Mouse (Mus musculus): ENCODE data around the gene Mitd1. TPM values are rescaled to one million over a fixed set of nuclear protein-coding genes. Genes with fewer than 3 reads are reported as not detected.

The Mitd1 gene
- polyA plus RNA-seq, 1 experiment: 0.19 TPM

GRCm38 (mm10) chr1:37900288-37900687 is 10.1 kb upstream of the Mitd1 start:
- H3K4me3 ChIP-seq (replicated peaks): no peak overlapping the region
- H3K27me3 ChIP-seq (ENCODE audit: control insufficient read depth): no peaks in the 10 kb centered on the region
- TF ChIP-seq GATA1 (IDR thresholded peaks at IDR 0.05; ENCODE audit: low read length) (no peak), TAL1 (IDR thresholded peaks at IDR 0.05; ENCODE audit: low read length) (no peak)
- H3K4me1 ChIP-seq (ENCODE audit: control insufficient read depth): no peaks in the 10 kb centered on the region
- H3K9me3 ChIP-seq (ENCODE audit: control insufficient read depth, low read length): no peaks in the 10 kb centered on the region
- H3K36me3 ChIP-seq (ENCODE audit: control insufficient read depth): peaks cover 52% of the 10 kb centered on the region

- no peak overlapping the region for H3K4me3 ChIP-seq (replicated peaks)
- no peak for TF ChIP-seq GATA1 (IDR thresholded peaks at IDR 0.05; ENCODE audit: low read length)
- no peak for TF ChIP-seq TAL1 (IDR thresholded peaks at IDR 0.05; ENCODE audit: low read length)
- H3K27me3 ChIP-seq (ENCODE audit: control insufficient read depth): no peaks in the 10 kb centered on the region
- peaks cover 56% of the 10 kb centered on the region for H3K36me3 ChIP-seq (ENCODE audit: control insufficient read depth)
- no peaks in the 10 kb centered on the region for H3K4me1 ChIP-seq (ENCODE audit: control insufficient read depth)
- no peaks in the 10 kb centered on the region for H3K9me3 ChIP-seq (ENCODE audit: control insufficient read depth, low read length)
Measured at GRCm38 (mm10) chr1:37899816-37900215, 9.6 kb upstream of the Mitd1 start.

GRCm38 (mm10) chr1:37894606-37895005 is 4.4 kb upstream of the Mitd1 start:
- H3K4me1 ChIP-seq (ENCODE audit: control insufficient read depth): peaks cover 27% of the 10 kb centered on the region
- H3K4me3 ChIP-seq (replicated peaks): no peak overlapping the region
- TF ChIP-seq TAL1 (IDR thresholded peaks at IDR 0.05; ENCODE audit: low read length): no peak
- no peak for TF ChIP-seq GATA1 (IDR thresholded peaks at IDR 0.05; ENCODE audit: low read length)
- H3K36me3 ChIP-seq (ENCODE audit: control insufficient read depth): peaks cover 68% of the 10 kb centered on the region
- H3K27me3 ChIP-seq (ENCODE audit: control insufficient read depth): no peaks in the 10 kb centered on the region
- no peaks in the 10 kb centered on the region for H3K9me3 ChIP-seq (ENCODE audit: control insufficient read depth, low read length)

GRCm38 (mm10) chr1:37891400-37891799 is 1.2 kb upstream of the Mitd1 start:
- Histone ChIP-seq H3K36me3 (ENCODE audit: control insufficient read depth) (peaks cover 46% of the 10 kb centered on the region), H3K9me3 (ENCODE audit: control insufficient read depth, low read length) (no peaks in the 10 kb centered on the region), H3K4me3 (replicated peaks) (peak overlapping the region; percentile 95), H3K4me1 (ENCODE audit: control insufficient read depth) (peaks cover 54% of the 10 kb centered on the region), H3K27me3 (ENCODE audit: control insufficient read depth) (no peaks in the 10 kb centered on the region)
- TF ChIP-seq GATA1 (IDR thresholded peaks at IDR 0.05; ENCODE audit: low read length) (no peak), TAL1 (IDR thresholded peaks at IDR 0.05; ENCODE audit: low read length) (no peak)

- TF ChIP-seq TAL1 (IDR thresholded peaks at IDR 0.05; ENCODE audit: low read length) (no peak), GATA1 (IDR thresholded peaks at IDR 0.05; ENCODE audit: low read length) (no peak)
- no peaks in the 10 kb centered on the region for H3K27me3 ChIP-seq (ENCODE audit: control insufficient read depth)
- peaks cover 64% of the 10 kb centered on the region for H3K4me1 ChIP-seq (ENCODE audit: control insufficient read depth)
- no peaks in the 10 kb centered on the region for H3K9me3 ChIP-seq (ENCODE audit: control insufficient read depth, low read length)
- peaks cover 35% of the 10 kb centered on the region for H3K36me3 ChIP-seq (ENCODE audit: control insufficient read depth)
- peak overlapping the region; percentile 95 for H3K4me3 ChIP-seq (replicated peaks)
Measured at GRCm38 (mm10) chr1:37889206-37889605, 1.0 kb downstream of the Mitd1 start.

- TF ChIP-seq GATA1 (IDR thresholded peaks at IDR 0.05; ENCODE audit: low read length) (no peak), TAL1 (IDR thresholded peaks at IDR 0.05; ENCODE audit: low read length) (no peak)
- Histone ChIP-seq H3K27me3 (ENCODE audit: control insufficient read depth) (no peaks in the 10 kb centered on the region), H3K4me1 (ENCODE audit: control insufficient read depth) (peaks cover 48% of the 10 kb centered on the region), H3K36me3 (ENCODE audit: control insufficient read depth) (peaks cover 59% of the 10 kb centered on the region), H3K4me3 (replicated peaks) (no peak overlapping the region), H3K9me3 (ENCODE audit: control insufficient read depth, low read length) (no peaks in the 10 kb centered on the region)
Measured at GRCm38 (mm10) chr1:37884451-37884850, 5.8 kb downstream of the Mitd1 start.

- Histone ChIP-seq H3K4me3 (replicated peaks) (no peak overlapping the region), H3K9me3 (ENCODE audit: control insufficient read depth, low read length) (no peaks in the 10 kb centered on the region), H3K4me1 (ENCODE audit: control insufficient read depth) (peaks cover 39% of the 10 kb centered on the region), H3K27me3 (ENCODE audit: control insufficient read depth) (no peaks in the 10 kb centered on the region), H3K36me3 (ENCODE audit: control insufficient read depth) (peaks cover 69% of the 10 kb centered on the region)
- no peak for TF ChIP-seq TAL1 (IDR thresholded peaks at IDR 0.05; ENCODE audit: low read length)
- no peak for TF ChIP-seq GATA1 (IDR thresholded peaks at IDR 0.05; ENCODE audit: low read length)
Measured at GRCm38 (mm10) chr1:37883411-37883810, 6.8 kb downstream of the Mitd1 start.

GRCm38 (mm10) chr1:37877736-37878460 is 12.3 kb downstream of the Mitd1 start:
- Histone ChIP-seq H3K9me3 (ENCODE audit: control insufficient read depth, low read length) (peaks cover 10% of the 10 kb centered on the region), H3K27me3 (ENCODE audit: control insufficient read depth) (no peaks in the 10 kb centered on the region), H3K36me3 (ENCODE audit: control insufficient read depth) (peaks cover 76% of the 10 kb centered on the region), H3K4me1 (ENCODE audit: control insufficient read depth) (peaks cover 4% of the 10 kb centered on the region), H3K4me3 (replicated peaks) (no peak overlapping the region)
- no peak for TF ChIP-seq GATA1 (IDR thresholded peaks at IDR 0.05; ENCODE audit: low read length)
- TF ChIP-seq TAL1 (IDR thresholded peaks at IDR 0.05; ENCODE audit: low read length): no peak

- peak overlapping the region; percentile 31 for H3K4me3 ChIP-seq (replicated peaks)
- TF ChIP-seq TAL1 (IDR thresholded peaks at IDR 0.05; ENCODE audit: low read length) (no peak), GATA1 (IDR thresholded peaks at IDR 0.05; ENCODE audit: low read length) (no peak)
Measured at GRCm38 (mm10) chr1:37873157-37873556, 17.1 kb downstream of the Mitd1 start.

More at GRCm38 (mm10) chr1:37873157-37873556, 17.1 kb downstream of the Mitd1 start:
- Histone ChIP-seq H3K9me3 (ENCODE audit: control insufficient read depth, low read length) (peaks cover 10% of the 10 kb centered on the region), H3K4me1 (ENCODE audit: control insufficient read depth) (peaks cover 36% of the 10 kb centered on the region), H3K27me3 (ENCODE audit: control insufficient read depth) (no peaks in the 10 kb centered on the region), H3K36me3 (ENCODE audit: control insufficient read depth) (peaks cover 35% of the 10 kb centered on the region)

All from erythroblast, embryonic 14.5 days (primary cell).